Mouse (Mus musculus) cerebellum, adult 11 months (tissue): Measurements from ENCODE around the gene Cmtm3.

Experiments used
- DNase-seq: peaks from one replicate; pipeline ENCODE4 v3.0.0; 2022

The Cmtm3 gene

DNA sequence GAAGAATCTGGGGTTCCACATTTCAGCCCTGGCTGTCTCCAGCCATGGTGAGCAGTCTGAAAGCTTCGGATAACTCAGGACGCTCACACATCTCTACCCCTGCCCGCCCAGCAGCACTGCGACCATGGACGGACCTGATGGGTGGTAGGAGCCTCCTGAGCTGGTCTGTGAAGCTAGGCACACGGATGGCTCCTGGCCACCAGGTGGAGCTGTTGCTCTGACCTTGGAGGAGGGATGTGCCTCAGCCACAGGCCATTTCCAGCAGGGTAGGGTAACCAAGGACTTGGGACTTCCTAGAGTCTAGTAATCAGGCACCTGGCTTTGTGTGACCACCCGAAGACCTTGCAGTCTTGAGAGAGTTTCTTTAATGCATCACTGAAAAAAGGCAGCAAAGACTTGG, 4.7 kb downstream of the Cmtm3 start:
- peak; percentile 89 for DNase-seq

GRCm38 (mm10) chr8:104344622-104345021, 5.4 kb downstream of the Cmtm3 start:
- no peak for DNase-seq

DNA sequence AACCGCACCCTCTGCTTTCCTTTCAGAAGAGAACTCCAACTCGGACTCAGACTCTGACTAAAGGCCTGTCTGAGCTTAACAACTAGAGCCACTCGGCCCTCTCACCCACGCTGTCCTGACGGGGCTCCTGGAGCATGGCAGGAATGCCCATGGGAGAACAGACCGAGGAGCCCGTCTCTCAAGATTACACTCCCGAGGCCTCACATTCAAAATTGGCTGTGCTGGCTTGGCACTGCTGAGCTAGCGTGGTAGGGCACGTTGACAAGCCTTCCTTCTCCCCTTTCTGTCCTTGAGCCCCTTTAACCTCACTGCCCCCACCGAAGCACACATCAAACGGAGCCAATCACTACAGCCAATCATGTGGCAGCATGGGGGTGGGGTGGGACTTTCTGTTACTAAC, 7.5 kb downstream of the Cmtm3 start:
- no peak for DNase-seq

DNA sequence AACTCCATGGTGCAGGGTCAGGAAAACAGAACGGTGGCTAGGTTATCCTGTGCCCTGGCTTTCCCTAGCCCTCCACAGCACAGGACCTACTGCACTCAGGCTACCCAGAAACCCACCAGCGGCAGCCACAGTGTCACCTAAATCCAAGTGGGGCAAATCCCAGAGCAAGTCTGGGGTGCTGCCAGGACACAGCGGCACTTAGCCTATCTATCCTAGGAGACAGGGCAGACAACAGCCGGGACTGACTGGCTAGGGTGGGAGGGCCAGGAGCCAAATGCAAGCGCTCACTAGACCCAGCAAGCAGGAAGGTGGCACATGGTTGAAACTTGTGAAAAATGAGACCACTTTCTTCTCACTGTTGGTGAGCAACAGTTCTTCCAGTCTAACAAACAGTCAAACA, 9.8 kb downstream of the Cmtm3 start:
- DNase-seq, result no peak

DNA sequence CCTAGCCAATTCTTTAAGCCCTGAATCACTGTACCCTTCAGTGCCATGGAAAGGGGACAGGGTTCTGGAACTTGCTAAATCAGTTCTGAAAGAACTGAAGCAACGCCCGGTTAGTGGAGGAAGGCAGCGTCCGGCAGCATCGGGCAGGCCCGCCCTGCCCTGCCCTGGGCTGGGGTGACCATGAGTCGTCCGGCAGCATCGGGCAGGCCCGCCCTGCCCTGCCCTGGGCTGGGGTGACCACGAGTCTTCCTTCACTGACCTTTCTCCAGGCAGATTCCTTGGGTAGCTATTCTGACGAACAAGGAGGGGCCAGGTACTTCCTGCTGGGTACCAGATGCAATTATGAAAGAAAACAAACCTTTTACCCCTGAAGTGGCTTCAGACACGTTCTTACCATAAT, 10.8 kb downstream of the Cmtm3 start:
- no peak for DNase-seq

DNA sequence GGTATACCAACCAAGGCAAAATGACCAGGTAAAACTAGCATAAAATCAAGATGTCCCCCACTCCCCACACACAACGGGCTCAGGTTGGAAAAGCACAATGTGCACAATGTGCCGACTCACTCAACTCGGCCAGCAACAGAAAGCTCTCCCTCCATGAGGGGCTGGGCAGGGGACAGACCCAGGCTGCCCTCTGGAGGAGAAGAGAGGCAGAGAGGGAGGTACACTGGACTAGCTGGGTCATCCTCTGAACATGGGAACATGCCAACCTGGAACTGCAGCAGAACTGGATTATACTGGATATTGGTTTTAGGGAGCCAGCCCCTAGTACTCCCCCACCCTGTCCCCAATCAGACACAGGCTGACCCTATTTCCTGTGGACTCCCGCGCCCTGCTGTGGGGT, 14.0 kb downstream of the Cmtm3 start:
- no peak for DNase-seq

DNA sequence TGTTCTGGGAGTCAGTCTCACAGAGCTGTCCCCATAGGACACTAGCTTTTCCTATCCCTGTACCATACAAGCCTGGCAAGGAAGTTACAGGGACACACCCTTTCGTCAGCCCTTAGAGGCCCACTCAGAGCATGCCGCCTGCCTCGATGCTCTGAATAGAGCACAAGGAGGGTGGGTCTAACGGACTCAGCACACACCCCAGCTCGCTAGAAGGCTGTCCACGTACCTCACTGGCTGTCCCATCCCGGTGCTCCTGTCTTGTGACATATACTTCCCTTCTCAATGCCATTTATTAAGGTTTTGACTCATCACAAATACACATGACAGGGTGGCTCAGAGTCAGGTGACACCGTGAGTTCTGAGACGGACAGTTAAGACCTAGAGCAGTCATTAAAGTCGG, 15.3 kb downstream of the Cmtm3 start:
- no peak for DNase-seq

- no peak for DNase-seq
Measured at GRCm38 (mm10) chr8:104358637-104359036, 19.4 kb downstream of the Cmtm3 start.

DNA sequence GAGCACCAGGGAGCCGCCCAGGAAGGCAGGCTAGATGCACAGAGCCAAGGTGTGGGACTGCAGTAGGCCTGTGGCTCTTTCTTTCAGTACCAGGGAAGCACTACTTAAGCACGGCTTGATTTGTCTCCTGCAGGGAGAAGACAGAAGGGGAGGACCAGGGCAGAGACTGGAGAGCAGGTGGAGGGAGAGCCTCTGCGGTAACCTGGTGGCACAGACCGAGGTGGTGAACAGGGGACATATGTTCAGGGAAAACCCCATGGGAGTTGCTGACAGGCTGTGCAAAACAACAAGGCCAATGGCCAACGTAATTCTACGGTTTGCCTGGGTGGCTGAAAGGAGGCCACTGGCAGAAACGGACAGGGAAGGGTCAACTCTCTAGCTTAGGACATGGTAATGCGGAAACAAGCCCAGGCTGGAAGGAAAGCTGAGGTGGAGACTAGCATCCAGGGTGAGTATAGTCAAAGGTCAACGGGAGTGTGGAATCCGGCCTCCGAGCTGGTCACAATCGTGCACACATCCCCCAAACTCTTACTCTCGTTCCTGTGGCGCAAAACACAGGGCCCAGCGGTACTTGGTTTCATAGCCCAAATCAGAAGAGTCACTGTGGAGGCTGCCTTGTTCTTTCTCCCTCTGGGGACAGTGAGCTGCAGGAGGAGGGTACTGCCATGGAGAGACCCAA, 20.7 kb downstream of the Cmtm3 start:
- DNase-seq, result peak; percentile 47

DNA sequence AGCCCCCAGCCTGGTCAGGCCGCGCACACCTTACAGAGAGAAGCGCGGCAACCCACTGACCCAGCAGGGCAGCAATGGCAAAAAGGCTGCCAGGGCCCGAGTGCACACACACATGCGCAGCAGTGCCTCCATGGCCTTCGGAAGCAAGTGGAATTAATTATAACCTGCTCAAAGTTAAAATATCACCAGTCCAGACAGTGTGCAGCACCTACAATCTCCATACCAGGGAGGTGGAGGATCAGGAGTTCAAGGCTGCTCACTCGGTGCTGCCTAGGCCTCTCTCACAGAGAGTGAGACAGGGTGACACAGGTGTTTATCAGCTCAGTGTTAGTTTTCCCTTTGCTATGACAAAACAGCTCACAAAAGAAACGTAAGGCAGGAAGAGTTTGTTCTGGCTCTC, 26.5 kb downstream of the Cmtm3 start:
- DNase-seq, result no peak

DNA sequence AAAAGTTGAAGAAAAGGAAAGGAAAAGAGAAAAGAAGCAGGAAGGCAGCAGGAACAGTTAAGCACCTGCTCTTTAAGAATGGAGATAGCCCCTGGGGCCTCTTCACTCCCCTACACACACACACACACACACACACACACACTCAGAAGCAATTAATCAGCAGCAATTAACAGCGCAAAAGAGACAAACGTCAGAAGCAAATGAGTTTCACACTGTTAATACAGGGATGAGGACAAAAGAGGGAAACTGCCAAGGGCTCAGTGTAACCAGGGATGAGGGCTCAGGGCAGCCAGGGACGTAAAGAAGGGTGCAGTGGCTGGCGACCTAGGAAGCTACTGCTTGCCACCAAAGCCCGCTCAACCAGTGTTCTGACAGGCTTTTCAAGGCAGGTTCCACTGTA, 28.2 kb downstream of the Cmtm3 start:
- no peak for DNase-seq

DNA sequence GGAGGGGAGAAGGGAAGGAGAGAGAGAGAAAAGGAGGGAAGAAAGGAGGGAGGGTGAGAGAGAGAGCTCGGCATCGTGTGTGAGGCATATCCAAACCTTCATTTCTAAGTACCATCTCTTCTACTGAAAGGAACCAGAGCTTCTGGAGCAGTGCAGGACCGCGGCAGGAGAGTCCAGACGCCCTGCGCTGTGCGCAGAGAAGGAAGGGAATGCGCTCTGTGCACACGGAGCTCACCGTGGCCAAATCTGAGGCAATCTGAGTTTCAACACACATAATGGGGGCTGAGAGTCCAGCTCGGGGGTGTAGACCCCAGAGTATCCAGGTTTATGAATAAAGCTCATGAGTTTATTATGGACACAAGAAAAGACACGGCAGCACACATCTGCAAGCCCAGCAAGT, 30.4 kb downstream of the Cmtm3 start:
- DNase-seq, result no peak

DNA sequence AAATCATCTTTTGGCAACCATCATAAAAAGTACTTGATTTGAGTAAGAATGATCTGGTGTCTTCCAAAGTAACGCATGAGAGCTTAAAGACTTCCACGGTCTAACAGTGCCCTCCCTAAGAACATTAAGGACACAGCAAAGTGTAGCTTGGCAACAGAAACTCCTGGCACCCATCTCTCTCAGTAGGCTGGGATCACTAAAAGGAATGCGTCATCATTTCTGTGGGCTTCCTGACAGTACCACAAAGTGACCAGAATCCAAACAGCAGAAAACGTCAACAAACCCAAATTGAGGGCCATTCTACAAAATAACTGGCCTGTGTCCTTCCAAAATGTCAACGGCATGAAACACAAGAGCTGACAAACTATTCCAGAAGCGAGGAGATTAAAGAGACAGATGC, 30.9 kb downstream of the Cmtm3 start:
- DNase-seq, result no peak

GRCm38 (mm10) chr8:104371121-104371520, 31.9 kb downstream of the Cmtm3 start:
- DNase-seq, result no peak

- DNase-seq, result no peak
Measured at GRCm38 (mm10) chr8:104373779-104374178, 34.6 kb downstream of the Cmtm3 start.

DNA sequence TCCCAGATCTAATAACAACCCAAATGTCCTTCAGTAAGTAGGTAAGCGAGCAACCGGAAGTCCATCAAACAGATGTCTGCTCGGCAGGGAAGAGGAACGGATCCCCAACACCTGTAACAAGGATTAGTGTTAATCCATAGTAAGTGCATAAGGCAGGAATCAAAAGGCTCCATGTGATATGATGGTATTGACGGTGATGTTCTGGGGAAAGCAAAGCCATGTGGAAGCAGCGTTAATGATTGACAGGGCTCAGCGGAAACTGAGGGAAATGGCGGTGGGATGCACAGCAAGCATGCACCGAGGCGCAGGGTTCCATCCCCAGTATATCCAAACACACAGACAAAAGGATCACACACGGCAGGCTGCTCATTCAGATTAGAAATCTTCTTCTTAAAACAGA, 35.1 kb downstream of the Cmtm3 start:
- no peak for DNase-seq

DNA sequence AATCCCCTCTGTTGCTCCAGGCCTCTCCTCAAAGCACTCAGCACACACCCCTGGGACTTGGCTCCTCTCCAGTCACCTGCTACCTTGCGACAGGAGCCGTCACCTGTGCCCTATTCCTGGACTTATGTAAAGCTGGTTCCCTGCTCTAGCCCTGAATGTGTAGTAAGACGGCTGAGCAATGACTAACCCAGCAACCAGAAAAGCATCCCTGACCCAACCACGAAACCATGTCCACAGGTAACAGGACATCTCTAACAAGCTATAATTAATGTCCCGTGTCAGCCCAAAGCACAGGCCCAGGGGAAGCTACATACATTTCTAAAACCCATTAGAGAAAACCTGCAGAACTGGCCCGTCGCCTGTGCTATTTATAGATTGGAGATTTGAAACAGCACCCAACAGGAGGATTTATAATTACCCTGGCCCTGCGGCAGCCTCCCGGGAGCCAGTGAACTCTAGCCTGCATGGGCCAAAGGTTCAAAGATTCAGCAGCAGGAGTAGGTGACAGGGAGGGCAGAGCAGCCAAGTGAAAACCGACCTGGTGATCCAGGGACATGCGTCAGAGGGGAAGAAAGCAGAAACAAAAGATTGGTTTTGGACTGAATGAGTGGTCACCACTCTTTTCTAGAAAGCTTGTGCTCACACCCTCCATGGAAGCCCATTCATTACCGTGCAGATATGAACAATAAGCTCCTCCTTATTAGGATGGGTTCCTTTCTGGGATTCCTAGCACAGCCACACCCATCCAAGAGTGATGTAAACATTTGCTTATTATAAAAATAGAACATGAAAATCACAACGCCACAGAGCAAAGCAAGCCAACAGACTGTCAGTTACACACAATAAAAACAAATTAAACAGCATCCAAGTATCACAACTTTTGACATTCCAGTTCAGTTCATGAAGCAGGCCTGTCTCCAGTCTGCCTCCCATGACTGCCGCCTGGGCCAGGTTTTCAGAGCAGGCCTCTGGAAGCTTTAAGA, 35.9 kb downstream of the Cmtm3 start:
- DNase-seq, result peak; percentile 49

DNA sequence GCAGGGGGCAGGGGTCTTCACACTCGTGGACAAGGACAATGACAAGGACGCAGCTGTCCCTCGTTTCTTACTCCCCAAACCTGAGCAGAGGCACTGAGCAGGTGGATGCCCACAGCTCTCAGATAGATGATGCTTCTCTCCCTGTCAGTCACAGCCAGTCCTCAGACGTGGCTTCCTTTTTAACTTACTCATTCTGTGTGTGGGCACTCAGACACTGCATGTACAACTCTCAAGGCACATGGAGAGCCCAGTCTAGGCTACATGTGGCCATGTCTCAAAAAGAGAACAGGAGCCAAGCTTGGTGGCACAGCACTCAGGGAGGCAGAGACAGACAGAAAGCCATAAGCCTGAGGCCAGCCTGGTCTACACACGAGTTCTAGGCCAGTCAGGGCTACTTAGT, 36.7 kb downstream of the Cmtm3 start:
- no peak for DNase-seq

GRCm38 (mm10) chr8:104376669-104377068, 37.5 kb downstream of the Cmtm3 start:
- no peak for DNase-seq

DNA sequence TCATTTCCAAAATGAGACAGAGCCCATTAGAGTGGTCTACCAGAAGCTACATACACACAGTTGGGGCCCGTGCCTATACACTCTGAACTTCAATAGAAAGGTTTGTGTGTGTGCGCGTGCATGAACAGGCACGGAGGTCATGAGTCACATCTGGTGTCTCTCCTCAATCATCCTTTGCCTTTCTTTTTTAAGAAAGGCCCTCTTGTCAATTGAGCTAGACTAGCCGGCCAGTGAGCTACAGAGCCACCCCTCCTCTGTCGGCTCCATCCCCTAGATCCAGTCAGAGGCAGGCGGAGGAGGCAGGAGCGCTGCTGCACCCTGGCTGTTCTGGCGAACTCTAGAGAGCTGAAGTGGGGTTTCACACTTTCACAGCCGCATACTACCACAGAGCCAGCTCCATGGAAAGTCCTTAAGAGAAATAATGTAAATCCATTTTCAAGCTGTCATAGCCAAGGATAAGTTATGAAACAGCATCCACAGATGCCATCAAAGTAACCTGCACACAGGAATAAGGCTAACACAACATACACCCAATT, 40.2 kb downstream of the Cmtm3 start:
- no peak for DNase-seq

GRCm38 (mm10) chr8:104380269-104380668, 41.1 kb downstream of the Cmtm3 start:
- no peak for DNase-seq

DNA sequence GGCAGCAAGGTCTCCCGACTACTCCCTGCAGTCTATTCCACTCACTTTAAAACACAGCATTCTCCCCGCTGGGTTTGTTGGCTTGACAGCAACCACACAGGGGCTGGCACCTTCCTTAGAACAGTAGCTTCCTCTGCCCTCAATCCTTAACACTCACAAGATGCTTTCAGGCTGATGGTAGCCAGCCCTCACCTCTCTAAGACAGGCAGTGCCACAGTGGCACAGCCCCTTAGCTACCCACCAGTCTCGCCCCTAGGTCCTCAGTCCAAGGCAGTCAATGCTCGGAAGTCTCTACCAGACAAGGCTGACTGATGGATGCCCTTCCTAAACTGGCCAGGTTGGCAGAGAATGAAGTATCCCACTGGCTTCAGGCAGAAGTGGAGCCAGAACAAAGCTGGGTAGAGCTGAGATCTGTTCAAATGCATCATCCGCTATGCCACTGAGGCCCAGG, 41.8 kb downstream of the Cmtm3 start:
- DNase-seq, result peak; percentile 39

GRCm38 (mm10) chr8:104383296-104383695, 44.1 kb downstream of the Cmtm3 start:
- DNase-seq, result no peak

- DNase-seq, result no peak
Measured at GRCm38 (mm10) chr8:104383977-104384376, 44.8 kb downstream of the Cmtm3 start.
